Mouse (Mus musculus): ENCODE results near the gene Slc38a1.

The Slc38a1 gene

GRCm38 (mm10) chr15:96608671-96609070, 34.0 kb downstream of the Slc38a1 start:
- no peak for DNase-seq (ENCODE audit: low spot score)

DNA sequence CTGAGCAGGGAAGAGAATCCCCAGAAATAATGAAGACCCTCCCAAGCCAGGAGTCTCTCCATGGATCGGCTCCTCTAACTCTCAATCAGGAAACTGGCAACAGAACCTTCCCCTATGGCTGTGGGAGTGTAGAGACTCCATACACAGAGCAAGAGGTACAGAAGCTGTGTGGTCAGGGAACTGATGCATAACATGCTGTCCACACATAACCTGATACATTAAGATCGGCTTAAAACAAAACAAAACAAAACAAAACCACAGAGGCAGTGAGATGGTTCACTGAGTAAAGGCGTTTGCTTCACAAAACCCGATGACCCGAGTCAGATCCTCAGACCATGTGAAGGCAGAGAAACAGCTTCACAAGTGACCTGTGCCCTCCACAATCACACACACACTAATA, 35.3 kb downstream of the Slc38a1 start:
- no peak for DNase-seq (ENCODE audit: low spot score)

GRCm38 (mm10) chr15:96604282-96604681, 38.4 kb downstream of the Slc38a1 start:
- no peak for DNase-seq (ENCODE audit: low spot score)

GRCm38 (mm10) chr15:96602043-96602442, 40.7 kb downstream of the Slc38a1 start:
- no peak for DNase-seq (ENCODE audit: low spot score)

DNA sequence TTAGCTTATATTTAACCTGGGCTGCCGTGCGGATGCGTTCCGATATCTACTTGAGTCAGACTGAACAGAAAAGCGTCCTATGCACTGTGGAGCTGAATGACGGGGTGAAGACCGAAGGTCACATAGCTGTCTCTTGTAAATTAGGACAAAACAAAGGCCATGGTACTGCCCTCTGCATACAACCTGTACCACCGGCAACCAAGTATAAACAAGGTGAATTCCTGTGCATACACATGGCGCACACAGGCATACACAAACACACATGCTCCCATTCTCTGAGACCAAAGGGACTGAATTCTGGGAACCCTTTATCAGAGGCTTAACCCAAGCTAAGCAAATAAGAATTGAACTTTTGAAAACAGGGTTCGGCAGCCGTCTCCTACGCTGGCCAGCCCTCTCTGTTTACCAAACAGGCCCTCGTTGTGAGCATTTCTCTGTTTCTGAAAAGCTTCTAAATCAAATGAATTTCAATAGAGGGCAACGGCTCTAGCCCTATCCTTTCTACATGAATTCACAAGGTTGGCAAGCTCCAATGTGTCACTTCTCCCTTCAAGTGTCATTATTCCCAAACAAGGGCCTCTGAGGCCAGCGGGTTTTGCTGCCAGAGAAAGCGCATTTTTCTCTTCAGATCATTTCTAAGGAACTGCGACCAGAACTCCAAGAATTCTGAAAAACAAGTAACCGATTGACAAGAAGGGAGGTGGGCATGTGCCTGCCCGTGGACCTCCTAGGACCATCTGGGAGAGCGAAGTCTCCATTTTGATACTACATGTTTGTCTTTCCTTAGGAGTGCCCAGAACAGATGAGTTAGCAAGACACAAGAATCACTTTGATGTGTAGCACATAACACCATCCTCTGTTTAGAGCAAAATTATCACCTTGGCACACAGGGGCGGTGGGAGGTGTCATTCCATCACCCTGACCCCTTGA, 42.6 kb downstream of the Slc38a1 start:
- no peak for DNase-seq (ENCODE audit: low spot score)

- no peak for DNase-seq (ENCODE audit: low spot score)
Observed at GRCm38 (mm10) chr15:96598888-96599578, 43.7 kb downstream of the Slc38a1 start.

- no peak for DNase-seq (ENCODE audit: low spot score)
Observed at GRCm38 (mm10) chr15:96597116-96597515, 45.6 kb downstream of the Slc38a1 start.

DNA sequence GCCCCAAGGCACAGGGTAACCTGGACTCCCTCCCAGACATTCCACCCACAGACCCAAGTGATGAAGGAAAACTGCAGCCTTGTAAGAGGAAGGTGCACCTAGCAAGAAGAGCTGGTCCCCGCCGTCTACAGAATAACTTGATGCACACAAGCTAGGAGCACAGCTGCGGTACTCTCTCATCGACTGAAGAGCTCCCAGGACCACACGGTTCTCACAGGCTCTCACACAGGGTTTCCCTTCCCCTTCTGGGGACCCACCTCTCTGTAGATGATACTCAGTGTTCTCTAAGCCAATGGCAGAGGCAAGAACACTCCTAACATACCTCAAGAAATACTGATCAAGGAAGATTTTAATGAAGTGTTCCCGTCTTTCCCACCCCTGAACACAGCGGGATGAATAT, 48.4 kb downstream of the Slc38a1 start:
- no peak for DNase-seq (ENCODE audit: low spot score)

- no peak for DNase-seq (ENCODE audit: low spot score)
Observed at GRCm38 (mm10) chr15:96593866-96594265, 48.8 kb downstream of the Slc38a1 start.

DNA sequence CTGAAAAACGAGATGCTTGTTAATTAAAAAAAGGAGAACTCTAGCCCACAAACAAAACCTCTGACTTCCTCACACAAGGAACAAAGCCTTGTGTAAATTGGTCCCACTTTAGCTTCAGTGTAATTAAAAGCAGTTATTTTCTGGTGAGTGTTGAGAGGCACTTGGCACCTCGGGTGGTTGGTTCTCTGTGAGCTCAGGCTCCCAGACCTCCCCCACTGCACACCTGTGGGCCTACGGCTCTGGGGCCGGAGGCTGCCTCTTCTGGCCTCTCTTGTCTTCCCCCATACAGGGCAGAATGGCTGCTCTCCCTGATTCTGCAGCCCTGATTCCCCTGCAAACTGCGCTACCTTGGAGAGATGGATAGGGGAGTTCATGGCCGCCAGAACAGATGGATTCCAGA, 49.3 kb downstream of the Slc38a1 start:
- no peak for DNase-seq (ENCODE audit: low spot score)

- DNase-seq (ENCODE audit: low spot score): no peak
Observed at GRCm38 (mm10) chr15:96592976-96593375, 49.7 kb downstream of the Slc38a1 start.

DNA sequence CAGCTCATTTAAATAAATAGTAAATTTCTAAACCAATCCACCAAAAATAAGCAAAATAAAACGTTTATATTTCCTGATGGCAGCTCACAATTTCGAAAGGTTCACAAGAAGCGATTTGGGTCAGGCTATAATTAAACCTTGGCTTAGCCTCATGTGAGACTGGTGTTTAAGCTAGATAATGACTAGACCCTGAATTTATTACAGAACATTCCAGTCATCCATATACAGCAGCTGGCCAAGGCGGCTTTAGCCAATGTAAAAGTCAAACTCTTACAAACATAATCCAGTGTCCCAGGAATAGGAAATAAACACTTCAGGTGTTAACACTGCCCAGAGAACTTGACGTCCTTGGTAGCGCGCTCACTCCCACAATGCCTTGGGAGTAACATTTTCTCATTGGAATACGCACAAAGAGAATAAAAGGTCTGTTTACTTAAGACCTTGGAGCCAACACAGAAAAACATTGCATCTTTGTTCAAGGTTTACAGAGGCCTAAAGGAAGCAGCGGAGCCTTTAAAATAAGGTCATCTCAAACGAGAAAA, 50.8 kb downstream of the Slc38a1 start:
- DNase-seq (ENCODE audit: low spot score): no peak

DNA sequence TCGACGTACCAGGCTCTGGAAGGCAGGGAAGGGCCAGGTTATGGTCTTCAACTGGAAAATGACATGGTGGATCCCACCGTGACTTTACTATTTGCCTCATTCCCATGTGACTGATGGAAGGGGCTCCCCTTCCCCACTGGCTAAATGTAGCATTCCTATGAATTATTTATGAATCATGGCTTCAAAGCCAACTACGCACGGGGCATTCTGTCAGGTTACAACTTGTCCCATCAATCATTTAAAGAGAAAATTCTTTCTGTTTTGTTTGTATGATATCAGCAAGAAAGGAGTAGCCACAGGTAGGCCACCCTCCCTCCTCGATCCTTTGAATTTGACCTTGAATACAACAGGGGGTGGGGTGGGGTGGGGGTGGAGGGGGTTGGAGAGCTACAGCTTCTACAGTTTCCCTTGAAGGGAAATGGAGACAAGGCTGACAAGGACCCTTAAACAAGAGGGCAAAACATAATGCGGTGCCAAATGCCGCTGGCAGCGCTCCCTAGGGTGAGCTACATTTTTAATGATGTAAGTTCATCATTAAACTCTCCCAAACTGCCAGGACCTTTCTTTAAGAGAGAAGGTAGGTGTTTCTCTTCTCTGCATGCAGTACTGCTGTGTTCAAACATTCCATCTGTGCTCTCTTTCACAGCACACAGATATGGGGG, 53.6 kb downstream of the Slc38a1 start:
- no peak for DNase-seq (ENCODE audit: low spot score)

DNA sequence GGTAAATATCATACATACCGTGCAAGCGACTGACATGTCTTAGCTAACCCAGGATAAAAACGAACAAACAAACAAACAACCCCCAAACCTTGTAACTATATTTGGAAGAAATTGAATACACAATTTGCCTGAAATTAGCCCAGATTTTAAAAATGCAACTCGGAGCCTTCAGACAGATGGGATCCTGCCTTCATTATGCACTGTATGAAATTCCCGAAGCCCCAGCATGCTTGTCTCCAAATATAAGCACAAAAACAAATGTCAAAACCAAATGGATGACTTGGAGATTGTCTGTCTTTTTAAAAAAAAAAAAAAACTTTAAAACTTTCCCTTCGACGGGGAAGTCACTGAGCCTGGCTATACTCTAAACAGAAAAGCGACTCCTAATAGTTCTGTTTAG, 54.7 kb downstream of the Slc38a1 start:
- no peak for DNase-seq (ENCODE audit: low spot score)

DNA sequence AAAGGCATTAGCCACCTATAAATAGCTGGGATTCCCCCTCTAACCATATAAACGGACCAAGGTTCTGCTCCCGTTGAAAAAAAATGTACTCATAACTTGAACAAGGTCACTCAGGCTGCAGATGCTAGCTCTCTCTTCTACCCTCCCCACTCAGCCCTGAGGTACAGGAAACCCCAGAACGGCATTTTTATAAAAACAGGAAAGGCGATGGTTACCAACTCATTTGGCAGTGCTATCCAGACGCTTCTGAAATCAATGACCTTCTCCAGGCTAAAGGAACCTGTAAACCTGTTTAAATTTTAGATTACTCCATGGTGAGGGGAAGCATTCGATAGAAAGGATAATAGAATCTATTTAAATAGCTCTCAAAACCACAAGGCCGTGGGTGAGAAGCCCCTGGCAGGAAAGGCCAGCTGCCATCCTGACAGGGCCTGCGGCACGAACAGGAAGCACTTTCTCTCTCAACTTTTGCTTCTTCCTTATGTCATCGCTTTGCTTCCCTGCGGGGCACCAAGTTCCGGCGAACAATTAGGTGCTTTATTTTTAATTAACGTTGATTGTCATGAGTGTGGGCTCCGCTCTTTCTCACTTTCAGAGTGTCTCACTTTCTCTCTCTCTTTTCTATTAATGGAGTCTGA, 59.2 kb downstream of the Slc38a1 start:
- DNase-seq (ENCODE audit: low spot score): no peak

GRCm38 (mm10) chr15:96576998-96577397, 65.7 kb downstream of the Slc38a1 start:
- no peak for DNase-seq (ENCODE audit: low spot score)

DNA sequence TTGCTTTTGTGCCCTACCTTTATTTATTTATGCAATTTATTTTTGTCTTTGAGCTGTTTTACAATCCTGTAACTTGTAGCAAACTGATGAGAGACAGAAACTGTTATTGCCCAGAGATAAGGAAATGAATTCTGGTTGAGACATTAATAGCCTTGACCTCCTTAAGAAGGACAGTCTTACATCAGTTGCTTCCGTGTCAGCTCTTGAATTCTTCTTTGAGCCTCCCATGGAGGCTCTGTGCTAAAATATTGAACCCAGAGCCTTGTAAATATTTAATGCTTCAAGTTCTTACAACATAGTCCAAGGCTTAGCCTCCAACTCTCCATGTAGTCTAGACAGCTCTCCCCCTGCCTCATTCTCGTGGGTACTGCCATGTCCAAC, 73.7 kb downstream of the Slc38a1 start:
- no peak for DNase-seq (ENCODE audit: low spot score)

- no peak for DNase-seq (ENCODE audit: low spot score)
Observed at GRCm38 (mm10) chr15:96568271-96568982, 74.3 kb downstream of the Slc38a1 start.

- DNase-seq (ENCODE audit: low spot score): no peak
Observed at GRCm38 (mm10) chr15:96566850-96567271, 75.9 kb downstream of the Slc38a1 start.

DNA sequence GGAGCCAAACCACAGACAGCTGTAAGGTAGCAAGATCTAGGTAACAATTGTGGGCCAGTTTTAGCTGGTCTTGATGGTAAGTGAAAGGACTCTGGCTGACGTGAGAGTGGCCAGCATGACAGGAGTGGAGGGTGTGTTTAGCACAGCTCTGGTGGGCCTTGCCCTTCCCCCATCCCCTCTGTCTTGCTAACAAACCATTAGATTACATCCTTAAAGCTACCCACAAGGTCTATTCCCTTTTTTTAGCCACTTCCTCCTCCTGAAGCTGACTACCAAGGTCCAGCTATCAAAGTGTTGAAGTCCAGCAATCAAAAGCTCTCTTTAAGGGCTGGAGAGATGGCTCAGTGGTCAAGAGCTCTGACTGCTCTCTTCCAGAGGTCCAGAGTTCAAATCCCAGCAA, 78.9 kb downstream of the Slc38a1 start:
- no peak for DNase-seq (ENCODE audit: low spot score)

GRCm38 (mm10) chr15:96562521-96562920, 80.2 kb downstream of the Slc38a1 start:
- DNase-seq (ENCODE audit: low spot score): no peak
